Mouse (Mus musculus): Measurements from ENCODE around the gene Tdgf1. TPM values are rescaled to one million over a fixed set of nuclear protein-coding genes. Genes with fewer than 3 reads are reported as not detected.

Tdgf1 gene
- polyA plus RNA-seq, 1 experiment from 2014 or later = not detected

DNA sequence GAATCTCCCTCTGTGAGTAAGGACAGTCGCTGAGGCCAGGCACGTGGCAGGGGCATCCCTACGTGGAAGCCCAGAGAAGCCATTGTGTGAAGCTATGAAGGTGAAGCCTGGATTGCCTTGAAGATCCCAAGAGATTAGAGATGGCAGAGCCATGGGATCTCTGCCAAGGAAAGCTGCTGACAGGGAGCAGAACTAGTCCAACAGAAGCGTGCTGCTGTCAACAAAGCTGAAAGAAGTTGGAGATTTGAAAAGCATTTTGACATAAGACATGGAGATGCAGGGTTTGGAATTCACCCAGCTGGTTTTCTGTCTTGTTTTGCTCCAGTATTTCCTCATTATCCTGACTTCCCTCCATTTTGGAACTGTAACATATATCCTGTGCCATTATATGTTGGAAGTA lies 43.7 kb downstream of the Tdgf1 start:
- Histone ChIP-seq H3K4me2 (no peak overlapping the region), H3K27ac (no peak overlapping the region), H3K36me3 (no peaks in the 10 kb centered on the region), H3K4me3 (replicated peaks) (no peak overlapping the region), H3K27me3 (replicated peaks) (no peaks in the 10 kb centered on the region), H3K9me3 (no peaks in the 10 kb centered on the region), H3K4me1 (no peaks in the 10 kb centered on the region), H3K9ac (no peak overlapping the region)
- 73% methylated on average over 4 of the region's 4 CpGs for WGBS
- no peak for ATAC-seq (ENCODE audit: insufficient read depth, low FRiP score, low read depth)

DNA sequence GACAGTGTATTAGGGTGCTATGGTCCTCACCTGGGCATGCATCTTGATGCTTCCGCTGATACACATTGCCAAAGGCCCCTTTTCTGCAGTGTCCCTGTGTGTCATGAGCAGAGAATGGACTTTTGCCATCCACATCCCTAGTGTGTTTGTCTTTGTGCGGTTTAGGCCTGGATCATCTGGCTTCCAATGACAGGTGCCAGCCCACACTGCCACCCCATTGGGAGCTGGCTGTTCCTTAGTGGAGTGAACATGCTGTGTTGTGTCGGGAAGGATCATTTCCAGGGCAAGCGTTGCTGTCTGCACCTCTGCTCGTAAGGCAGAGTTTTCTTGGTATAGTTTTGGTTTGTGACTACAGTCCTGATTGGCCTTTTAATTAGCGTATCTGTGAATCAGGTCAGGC lies 44.8 kb downstream of the Tdgf1 start:
- WGBS = 89% methylated on average over 6 of the region's 6 CpGs
- no peaks in the 10 kb centered on the region for H3K36me3 ChIP-seq

DNA sequence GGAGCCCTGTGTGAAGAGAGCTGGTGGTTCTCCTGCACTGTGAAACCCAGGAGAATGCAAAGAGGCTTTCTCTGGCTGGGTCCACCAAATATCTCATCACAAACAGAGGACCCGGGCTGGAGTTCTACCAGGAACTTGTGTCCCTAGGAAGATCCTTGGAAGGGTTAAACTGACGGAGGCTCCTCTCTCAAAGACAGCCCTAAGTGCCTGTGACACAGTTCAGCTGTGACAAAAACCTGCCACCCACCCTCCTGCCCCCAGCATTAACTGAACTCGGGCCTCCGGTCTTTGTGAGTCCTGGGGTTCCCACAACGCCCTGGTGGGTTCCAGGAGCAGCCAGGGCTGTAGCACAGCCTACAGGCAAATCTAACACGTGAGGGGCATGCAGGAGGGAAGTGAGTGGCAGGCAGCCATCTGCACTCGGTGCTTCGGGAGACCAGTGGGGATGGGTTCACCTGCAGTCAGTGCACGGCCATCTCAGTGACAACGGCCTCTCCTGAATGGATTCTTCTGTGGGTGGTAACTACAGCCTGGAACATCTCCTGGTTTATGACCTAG lies 46.4 kb downstream of the Tdgf1 start:
- Histone ChIP-seq H3K4me1 (peaks cover 6% of the 10 kb centered on the region; the same call in 1 of the 2 replicates), H3K9me3 (no peaks in the 10 kb centered on the region), H3K4me2 (no peak overlapping the region), H3K36me3 (no peaks in the 10 kb centered on the region), H3K27ac (no peak overlapping the region), H3K9ac (no peak overlapping the region), H3K4me3 (replicated peaks) (no peak overlapping the region), H3K27me3 (replicated peaks) (no peaks in the 10 kb centered on the region)
- 56% methylated on average over 10 of the region's 10 CpGs for WGBS
- ATAC-seq (ENCODE audit: insufficient read depth, low FRiP score, low read depth) = no peak

More for the DNA sequence above, 44.8 kb downstream of the Tdgf1 start:
- Histone ChIP-seq H3K9ac (no peak overlapping the region), H3K4me3 (replicated peaks) (no peak overlapping the region), H3K4me2 (no peak overlapping the region), H3K9me3 (no peaks in the 10 kb centered on the region), H3K4me1 (peaks cover 5% of the 10 kb centered on the region; the same call in 1 of the 2 replicates), H3K27me3 (replicated peaks) (no peaks in the 10 kb centered on the region), H3K27ac (no peak overlapping the region)
- ATAC-seq (ENCODE audit: insufficient read depth, low FRiP score, low read depth) = no peak

DNA sequence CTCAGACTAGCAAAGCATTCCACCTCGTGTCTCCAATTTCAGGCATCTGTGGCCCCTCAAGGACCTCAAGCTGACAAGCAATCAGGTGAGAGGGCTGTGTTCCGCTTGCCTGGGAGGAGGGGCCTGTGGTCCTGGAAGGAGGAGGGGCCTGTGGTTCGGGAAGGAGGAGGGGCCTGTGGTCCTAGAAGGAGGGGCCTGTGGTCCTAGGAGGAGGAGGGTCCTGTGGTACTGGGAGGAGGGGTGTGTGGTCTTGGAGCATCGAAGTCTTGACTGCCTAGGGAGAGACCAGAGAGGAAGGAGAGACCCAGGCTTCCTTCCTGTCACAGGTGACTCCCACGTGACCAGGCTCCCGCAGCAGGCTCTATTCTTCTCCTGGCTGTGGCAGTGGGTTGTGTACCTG lies 49.4 kb downstream of the Tdgf1 start:
- Histone ChIP-seq H3K9me3 (no peaks in the 10 kb centered on the region), H3K4me2 (no peak overlapping the region), H3K27me3 (replicated peaks) (no peaks in the 10 kb centered on the region), H3K9ac (no peak overlapping the region), H3K27ac (no peak overlapping the region), H3K36me3 (no peaks in the 10 kb centered on the region), H3K4me1 (peaks cover 6% of the 10 kb centered on the region; the same call in 1 of the 2 replicates), H3K4me3 (replicated peaks) (no peak overlapping the region)
- WGBS = 12% methylated on average over 6 of the region's 6 CpGs
- 0 out of 2 replicates have a peak, but pooled peaks have one; percentile 16 for ATAC-seq (ENCODE audit: insufficient read depth, low FRiP score, low read depth)

DNA sequence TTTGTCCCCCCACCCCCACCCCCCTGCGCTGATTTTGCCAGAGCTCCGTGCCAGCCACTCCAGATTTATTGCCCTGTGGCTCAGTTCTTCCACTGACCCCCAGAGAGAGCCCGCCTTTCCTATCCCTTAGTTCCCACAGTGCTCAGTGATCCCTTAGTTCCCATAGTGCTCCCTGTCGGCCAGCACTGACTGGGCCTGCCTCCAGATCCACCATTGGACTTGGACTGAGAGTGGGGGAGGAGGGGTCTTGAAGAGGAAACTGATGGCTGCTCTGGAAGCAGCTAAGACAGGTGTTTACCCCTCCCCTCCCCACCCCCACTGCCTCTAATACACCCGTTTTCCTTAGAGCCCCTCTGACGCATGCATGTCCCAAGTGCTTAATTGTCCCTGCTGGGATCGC lies 50.0 kb downstream of the Tdgf1 start:
- Histone ChIP-seq H3K4me1 (peaks cover 6% of the 10 kb centered on the region; the same call in 1 of the 2 replicates), H3K27ac (no peak overlapping the region), H3K9ac (no peak overlapping the region), H3K36me3 (no peaks in the 10 kb centered on the region), H3K9me3 (no peaks in the 10 kb centered on the region), H3K27me3 (replicated peaks) (no peaks in the 10 kb centered on the region), H3K4me2 (no peak overlapping the region), H3K4me3 (replicated peaks) (no peak overlapping the region)
- 26% methylated on average over 7 of the region's 7 CpGs for WGBS
- 0 out of 2 replicates have a peak, but pooled peaks have one; percentile 17 for ATAC-seq (ENCODE audit: insufficient read depth, low FRiP score, low read depth)

DNA sequence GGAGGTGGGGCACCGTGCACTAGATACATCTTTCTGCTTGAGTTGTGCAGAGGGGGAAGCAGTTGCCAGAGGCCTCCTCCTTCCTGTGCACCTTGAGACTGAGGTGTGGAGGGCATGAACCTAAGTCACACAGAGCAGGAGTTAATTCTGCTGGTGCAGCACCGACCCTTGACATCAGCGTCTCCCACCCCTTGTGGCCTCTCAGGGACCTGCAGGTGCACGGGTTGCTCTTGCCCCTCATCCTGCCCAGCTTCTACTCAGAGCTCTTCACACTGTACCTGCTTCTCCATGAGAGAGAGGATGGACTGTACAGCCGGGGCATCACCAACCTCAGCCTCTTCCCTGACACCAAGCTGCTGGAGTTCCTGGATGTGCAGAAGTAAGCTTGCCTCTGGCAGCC lies 50.5 kb downstream of the Tdgf1 start:
- H3K9me3 ChIP-seq = no peaks in the 10 kb centered on the region
- H3K4me3 ChIP-seq (replicated peaks) = no peak overlapping the region
- H3K27ac ChIP-seq = no peak overlapping the region
- WGBS = 55% methylated on average over 5 of the region's 5 CpGs
- H3K36me3 ChIP-seq = no peaks in the 10 kb centered on the region
- H3K4me2 ChIP-seq = no peak overlapping the region
- H3K9ac ChIP-seq = no peak overlapping the region
- no peak for ATAC-seq (ENCODE audit: insufficient read depth, low FRiP score, low read depth)
- H3K27me3 ChIP-seq (replicated peaks) = no peaks in the 10 kb centered on the region
- peaks cover 8% of the 10 kb centered on the region; the same call in 1 of the 2 replicates for H3K4me1 ChIP-seq

DNA sequence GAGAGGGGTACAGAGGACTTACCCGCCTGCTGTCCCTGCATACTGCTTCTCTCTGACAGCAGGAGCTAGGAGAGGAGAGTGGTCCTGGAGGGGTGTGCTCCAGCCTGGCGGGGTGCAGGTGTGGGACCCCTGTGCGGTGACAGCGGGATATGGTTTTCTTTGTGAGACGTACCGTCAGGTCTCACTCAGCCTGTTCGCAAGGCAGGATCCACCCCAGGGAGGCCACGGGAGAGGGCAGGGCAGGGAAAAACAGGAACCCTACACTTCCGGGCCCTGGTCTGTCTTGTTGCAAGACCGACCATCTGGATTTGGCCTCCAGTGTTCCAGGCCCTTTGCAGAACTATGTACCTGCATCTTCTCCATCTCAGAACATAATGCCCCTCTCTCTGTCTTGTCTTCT lies 52.5 kb downstream of the Tdgf1 start:
- Histone ChIP-seq H3K4me2 (no peak overlapping the region), H3K27ac (no peak overlapping the region), H3K9me3 (no peaks in the 10 kb centered on the region), H3K36me3 (no peaks in the 10 kb centered on the region), H3K4me3 (replicated peaks) (no peak overlapping the region), H3K27me3 (replicated peaks) (no peaks in the 10 kb centered on the region), H3K9ac (no peak overlapping the region), H3K4me1 (peaks cover 12% of the 10 kb centered on the region)
- 72% methylated on average over 10 of the region's 10 CpGs for WGBS
- no peak for ATAC-seq (ENCODE audit: insufficient read depth, low FRiP score, low read depth)

DNA sequence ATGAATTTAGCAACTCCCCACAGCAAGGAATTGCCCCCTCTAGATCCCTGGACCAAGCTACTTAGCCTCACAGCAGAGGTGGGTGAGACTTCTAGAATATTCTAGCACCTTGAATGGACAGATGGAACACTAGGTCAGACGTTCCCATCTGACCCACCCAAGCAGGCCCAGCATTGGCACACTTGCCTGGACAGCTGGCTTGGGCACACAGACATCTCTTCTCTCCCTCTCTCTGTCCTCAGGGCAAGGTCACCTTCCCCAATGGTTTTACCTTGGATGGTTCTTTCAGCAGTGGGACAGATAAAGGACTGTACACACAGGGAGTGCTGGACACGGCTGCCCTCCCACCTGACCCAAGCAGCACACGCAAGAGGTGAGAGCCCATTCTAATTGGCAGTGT lies 53.4 kb downstream of the Tdgf1 start:
- no peak for ATAC-seq (ENCODE audit: insufficient read depth, low FRiP score, low read depth)
- Histone ChIP-seq H3K9me3 (no peaks in the 10 kb centered on the region), H3K4me3 (replicated peaks) (no peak overlapping the region), H3K36me3 (no peaks in the 10 kb centered on the region), H3K4me2 (no peak overlapping the region), H3K27ac (no peak overlapping the region), H3K27me3 (replicated peaks) (no peaks in the 10 kb centered on the region), H3K4me1 (peaks cover 12% of the 10 kb centered on the region), H3K9ac (no peak overlapping the region)
- 83% methylated on average over 3 of the region's 3 CpGs for WGBS

DNA sequence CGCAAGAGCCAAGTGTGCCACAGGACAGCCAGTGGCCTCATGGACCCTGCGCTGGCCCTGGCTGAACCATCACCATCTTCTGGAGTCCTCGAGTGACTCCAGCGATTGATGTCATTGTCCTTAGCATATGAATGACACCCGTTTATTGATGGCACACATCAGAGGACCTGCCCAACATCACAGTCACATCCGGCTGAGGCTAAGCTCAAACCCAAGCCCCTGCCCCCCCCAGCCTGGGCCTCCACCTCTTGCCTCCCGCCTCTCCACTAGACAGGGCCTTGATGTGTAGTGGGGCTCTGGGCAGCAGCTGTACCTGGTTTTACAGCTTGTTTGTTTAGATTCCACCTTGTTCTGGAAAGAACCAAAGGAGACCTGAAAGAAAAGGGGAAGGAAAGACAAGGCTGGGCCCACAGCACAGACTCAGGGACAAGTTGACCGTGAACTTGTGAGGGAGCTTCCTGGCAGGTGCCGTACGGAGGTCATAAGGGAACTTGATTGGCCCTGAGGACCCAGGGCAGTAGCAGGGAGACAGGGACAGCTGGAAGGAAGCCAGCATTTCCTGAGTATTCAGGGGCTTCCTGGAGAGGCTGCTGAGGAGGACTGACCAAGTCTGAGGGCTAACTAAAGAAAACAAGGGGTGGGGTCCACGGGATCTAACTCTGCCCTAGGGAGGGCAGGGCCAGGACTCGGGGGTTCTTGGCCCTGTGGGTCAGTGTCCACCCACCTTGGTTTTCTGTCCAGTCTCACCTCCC lies 54.7 kb downstream of the Tdgf1 start:
- Histone ChIP-seq H3K4me2 (no peak overlapping the region), H3K9me3 (no peaks in the 10 kb centered on the region), H3K27ac (no peak overlapping the region), H3K4me1 (peaks cover 8% of the 10 kb centered on the region), H3K9ac (no peak overlapping the region), H3K27me3 (replicated peaks) (no peaks in the 10 kb centered on the region), H3K36me3 (no peaks in the 10 kb centered on the region), H3K4me3 (replicated peaks) (no peak overlapping the region)
- 73% methylated on average over 12 of the region's 12 CpGs for WGBS
- ATAC-seq (ENCODE audit: insufficient read depth, low FRiP score, low read depth) = no peak

DNA sequence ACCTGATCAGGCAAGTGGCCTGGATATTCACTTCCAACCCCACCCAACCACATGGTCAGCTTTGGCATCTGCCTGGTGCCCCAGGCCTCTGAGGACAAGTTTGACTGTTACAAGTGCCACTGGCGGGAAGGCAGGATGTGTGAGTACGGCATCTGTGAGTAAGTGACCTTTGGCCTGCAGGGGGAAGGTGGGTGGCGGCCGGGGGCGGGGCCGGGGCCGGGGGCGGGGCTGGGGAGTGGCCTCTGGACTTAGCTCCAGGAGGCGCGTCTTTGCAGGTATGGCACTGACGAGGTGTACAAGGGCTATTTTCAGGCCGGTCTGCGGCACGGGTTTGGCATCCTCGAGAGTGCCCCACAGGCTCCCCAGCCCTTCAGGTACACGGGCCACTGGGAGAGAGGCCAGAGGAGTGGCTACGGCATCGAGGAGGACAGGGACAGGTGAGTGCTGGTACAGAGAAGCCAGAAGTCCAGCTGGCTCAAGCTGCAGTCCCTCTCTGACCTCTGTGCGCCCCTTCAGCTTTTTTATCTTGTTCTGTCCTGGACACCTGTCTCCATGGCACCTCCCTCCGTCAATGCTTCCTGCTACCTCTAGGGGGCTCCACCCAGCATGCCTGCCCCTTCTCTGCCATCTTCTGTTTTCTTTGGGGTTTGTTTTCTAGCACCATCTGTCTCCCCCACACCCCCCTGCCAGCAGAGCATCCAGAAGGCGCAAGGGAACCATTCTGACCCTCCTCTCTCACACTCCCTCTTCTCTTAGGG lies 55.8 kb downstream of the Tdgf1 start:
- no peaks in the 10 kb centered on the region for H3K9me3 ChIP-seq
- no peaks in the 10 kb centered on the region for H3K36me3 ChIP-seq
- no peak overlapping the region for H3K9ac ChIP-seq
- no peak overlapping the region for H3K27ac ChIP-seq
- H3K4me2 ChIP-seq = peak overlapping the region; percentile 19; the same call in 1 of the 2 replicates
- no peaks in the 10 kb centered on the region for H3K27me3 ChIP-seq (replicated peaks)
- 13% methylated on average over 21 of the region's 21 CpGs for WGBS
- H3K4me3 ChIP-seq (replicated peaks) = no peak overlapping the region
- ATAC-seq (ENCODE audit: insufficient read depth, low FRiP score, low read depth) = peak; percentile 42; the same call in 1 of the 2 replicates
- H3K4me1 ChIP-seq = peaks cover 7% of the 10 kb centered on the region; the same call in 1 of the 2 replicates
